Mouse (Mus musculus) liver, embryonic 14.5 days (tissue): Measurements from ENCODE around the gene Cebpa. TPM values are rescaled to one million over a fixed set of nuclear protein-coding genes. Genes with fewer than 3 reads are reported as not detected.

Experiments
- ATAC-seq: fragments of 200-750 bp; cut with Nextera tagmentation; 2 replicates; pipeline ENCODE4 v1.8.0; 2017; ENCODE audit warnings: moderate number of reproducible peaks, mild to moderate bottlenecking, moderate library complexity; ENCODE audit not compliant: insufficient read depth
- DNase-seq, 3 experiments: peaks; one replicate each; pipeline ENCODE4 v3.0.0-alpha.2; 2012 to 2013; ENCODE audit warnings: low read depth in 3 of 3, low spot score in 3 of 3
- H3K27ac ChIP-seq: fragments of 300-500 bp; sonication (generic); 2 replicates; pipeline ENCODE4 v1.5.1; 2014; ENCODE audit warnings: moderate library complexity, mild to moderate bottlenecking, control low read depth, inconsistent platforms
- H3K27me3 ChIP-seq: fragments of 300-500 bp; sonication (generic); 2 replicates; pipeline ENCODE4 v1.6.1; 2014; ENCODE audit warnings: mild to moderate bottlenecking, low read length, moderate library complexity; ENCODE audit not compliant: control insufficient read depth, insufficient read depth
- H3K36me3 ChIP-seq: fragments of 300-500 bp; sonication (generic); replicated peaks from 2 replicates; pipeline ENCODE4 v1.6.1; 2014; ENCODE audit warnings: low read depth; ENCODE audit not compliant: control insufficient read depth, insufficient read depth
- H3K4me1 ChIP-seq, 2 experiments: fragments of 200-500 bp in 1 of 2; fragments of 300-500 bp in 1 of 2; sonication (generic) in 1 of 2; replicated peaks; 2 replicates each; pipeline ENCODE4 v1.6.1; 2012 to 2014; ENCODE audit warnings: antibody characterized with exemption in 1 of 2, inconsistent platforms in 1 of 2, low read length in 1 of 2; ENCODE audit not compliant: control insufficient read depth in 2 of 2, insufficient read depth in 2 of 2
- H3K4me2 ChIP-seq: fragments of 300-500 bp; sonication (generic); 2 replicates; pipeline ENCODE4 v1.6.1; 2014; ENCODE audit warnings: low read depth, mild to moderate bottlenecking, control low read depth, moderate library complexity
- H3K4me3 ChIP-seq, 2 experiments: fragments of 200-500 bp in 1 of 2; fragments of 300-500 bp in 1 of 2; sonication (generic) in 1 of 2; 2 replicates each; pipeline ENCODE4 v1.5.1; 2012 to 2014; ENCODE audit warnings: low read depth in 2 of 2, low read length in 2 of 2, mild to moderate bottlenecking in 2 of 2, control low read depth in 1 of 2, inconsistent platforms in 1 of 2, moderate library complexity in 1 of 2; ENCODE audit not compliant: insufficient read depth in 1 of 2
- H3K9ac ChIP-seq: fragments of 300-500 bp; sonication (generic); replicated peaks from 2 replicates; pipeline ENCODE4 v1.6.1; 2014; ENCODE audit warnings: mild to moderate bottlenecking, control low read depth, moderate library complexity
- H3K9me3 ChIP-seq: fragments of 300-500 bp; sonication (generic); 2 replicates; pipeline ENCODE4 v1.6.1; 2016; ENCODE audit warnings: low read length, mixed read lengths; ENCODE audit not compliant: control insufficient read depth
- CTCF ChIP-seq: IDR thresholded peaks from 2 replicates; pipeline ENCODE4 v1.5.1; 2016; ENCODE audit warnings: antibody characterized with exemption, low read depth, control low read depth
- EP300 ChIP-seq: IDR thresholded peaks from 2 replicates; pipeline ENCODE4 v1.6.1; 2016; ENCODE audit warnings: antibody characterized with exemption, low read depth
- WGBS: fragments of 180-500 bp; shearing (Covaris S2); extraction: QIAGEN DNeasy Blood & Tissue Kit; methylation state at CpG from one replicate; pipeline ENCODE4 v1.1.7; 2014; ENCODE audit not compliant: insufficient replicate concordance; 5-methylcytosine and 5-hydroxymethylcytosine counted together
- polyA plus RNA-seq, 2 experiments: library from polyadenylated mRNA; depleted of rRNA in 1 of 2; stranded (reverse) in 1 of 2; unstranded in 1 of 2; fragments of >200 nt; fragmentation: Nextera tagmentation in 1 of 2; extraction: Ambion mirVana in 1 of 2; gene quantifications; 2 replicates each; pipeline versions ENCODE4 v1.2.1 to v1.2.3; 2012 to 2014

The Cebpa gene
- polyA plus RNA-seq, 2 experiments = 7.1 to 15.0 TPM

GRCm38 (mm10) chr7:35141519-35141918 lies 22.4 kb downstream of the Cebpa start:
- DNase-seq (no peak), ATAC-seq (no peak)
- H3K9me3 ChIP-seq = no peaks in the 10 kb centered on the region

GRCm38 (mm10) chr7:35142522-35142921 lies 23.4 kb downstream of the Cebpa start:
- H3K27me3 ChIP-seq = no peaks in the 10 kb centered on the region
- no peak overlapping the region for H3K4me3 ChIP-seq
- H3K4me1 ChIP-seq = peaks cover 0 to 22% of the 10 kb centered on the region in 2 experiments; a peak in 2 of 4 replicates
- ATAC-seq (no peak), DNase-seq (no peak)
- H3K9ac ChIP-seq = no peak overlapping the region
- WGBS = 63% methylated on average over 8 of the region's 8 CpGs
- H3K9me3 ChIP-seq = no peaks in the 10 kb centered on the region
- no peak for TF ChIP-seq CTCF
- no peaks in the 10 kb centered on the region for H3K36me3 ChIP-seq
- H3K27ac ChIP-seq = no peak overlapping the region
- no peak overlapping the region for H3K4me2 ChIP-seq

More at GRCm38 (mm10) chr7:35141519-35141918, 22.4 kb downstream of the Cebpa start:
- peaks cover 0 to 18% of the 10 kb centered on the region in 2 experiments; a peak in 2 of 4 replicates for H3K4me1 ChIP-seq
- H3K4me3 ChIP-seq = no peak overlapping the region
- H3K4me2 ChIP-seq = no peak overlapping the region
- 56% methylated on average over 5 of the region's 5 CpGs for WGBS
- no peaks in the 10 kb centered on the region for H3K27me3 ChIP-seq
- no peak overlapping the region for H3K9ac ChIP-seq
- H3K36me3 ChIP-seq = no peaks in the 10 kb centered on the region
- TF ChIP-seq EP300 (no peak), CTCF (no peak)
- H3K27ac ChIP-seq = no peak overlapping the region

GRCm38 (mm10) chr7:35143864-35144618 lies 24.9 kb downstream of the Cebpa start:
- Histone ChIP-seq H3K4me2 (no peak overlapping the region), H3K4me3 (no peak overlapping the region), H3K27me3 (no peaks in the 10 kb centered on the region), H3K9ac (no peak overlapping the region), H3K9me3 (no peaks in the 10 kb centered on the region), H3K36me3 (no peaks in the 10 kb centered on the region), H3K27ac (no peak overlapping the region), H3K4me1 (peaks cover 0 to 24% of the 10 kb centered on the region in 2 experiments; a peak in 2 of 4 replicates)
- ATAC-seq (peak; percentile 83), DNase-seq (peak in 2 of 3 experiments; percentile 34 to 48)
- WGBS = 40% methylated on average over 6 of the region's 6 CpGs
- no peak for TF ChIP-seq CTCF
- no peak for TF ChIP-seq EP300

- Histone ChIP-seq H3K9ac (no peak overlapping the region), H3K4me2 (no peak overlapping the region), H3K27ac (no peak overlapping the region), H3K9me3 (no peaks in the 10 kb centered on the region), H3K36me3 (no peaks in the 10 kb centered on the region), H3K4me1 (peaks cover 0 to 31% of the 10 kb centered on the region in 2 experiments; a peak in 2 of 4 replicates), H3K27me3 (no peaks in the 10 kb centered on the region), H3K4me3 (no peak overlapping the region)
- no peak for DNase-seq
- no peak for TF ChIP-seq EP300
- no peak for TF ChIP-seq CTCF
- no peak for ATAC-seq
- WGBS = 39% methylated on average over 9 of the region's 9 CpGs
Measured at GRCm38 (mm10) chr7:35145068-35145467, 26.0 kb downstream of the Cebpa start.

- Histone ChIP-seq H3K9ac (no peak overlapping the region), H3K4me1 (peaks cover 0 to 35% of the 10 kb centered on the region in 2 experiments; a peak in 2 of 4 replicates), H3K4me2 (no peak overlapping the region), H3K9me3 (no peaks in the 10 kb centered on the region), H3K36me3 (no peaks in the 10 kb centered on the region), H3K27me3 (no peaks in the 10 kb centered on the region), H3K27ac (no peak overlapping the region), H3K4me3 (no peak overlapping the region)
- ATAC-seq = no peak
- WGBS = 58% methylated on average over 10 of the region's 10 CpGs
- no peak for DNase-seq
- TF ChIP-seq EP300 = no peak
Measured at GRCm38 (mm10) chr7:35146269-35146668, 27.2 kb downstream of the Cebpa start.
